Mouse (Mus musculus) brain, embryonic 14.5 days (tissue): ENCODE data around the gene Scn1b.

Experiments used
- CTCF ChIP-seq: fragments of 200-500 bp; IDR thresholded peaks from 2 replicates; pipeline ENCODE4 v1.5.1; 2012; ENCODE audit warnings: inconsistent platforms, mild to moderate bottlenecking, moderate library complexity, borderline replicate concordance; ENCODE audit not compliant: insufficient read depth, insufficient read length; ENCODE audit errors: extremely low read depth
- POLR2A ChIP-seq: fragments of 200-500 bp; IDR thresholded peaks from 2 replicates; pipeline ENCODE4 v1.6.1; 2012; ENCODE audit warnings: mild to moderate bottlenecking, inconsistent platforms, borderline replicate concordance; ENCODE audit not compliant: poor library complexity, insufficient read depth, insufficient read length, severe bottlenecking; ENCODE audit errors: extremely low read depth

DNA sequence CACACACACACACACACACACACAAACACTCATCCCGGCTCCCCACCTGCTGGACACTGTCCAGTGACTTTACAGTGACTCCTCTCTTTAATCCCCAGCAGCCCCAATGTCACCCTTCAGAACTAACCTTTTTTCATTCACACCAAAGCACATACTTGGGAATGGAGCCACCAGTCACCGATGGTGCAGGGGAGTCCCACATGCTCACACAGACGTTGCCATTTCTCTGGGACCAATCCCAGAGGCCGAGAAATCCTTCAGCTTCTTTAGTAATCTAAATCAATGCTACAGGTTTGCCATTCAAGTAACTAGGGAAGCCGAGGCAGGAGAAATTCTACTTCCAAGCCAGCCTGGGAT, 52.1 kb downstream of the Scn1b start:
- no peak for TF ChIP-seq POLR2A
- TF ChIP-seq CTCF, result no peak
